Mouse (Mus musculus): ENCODE data around the gene Sstr1.

The Sstr1 gene

DNA sequence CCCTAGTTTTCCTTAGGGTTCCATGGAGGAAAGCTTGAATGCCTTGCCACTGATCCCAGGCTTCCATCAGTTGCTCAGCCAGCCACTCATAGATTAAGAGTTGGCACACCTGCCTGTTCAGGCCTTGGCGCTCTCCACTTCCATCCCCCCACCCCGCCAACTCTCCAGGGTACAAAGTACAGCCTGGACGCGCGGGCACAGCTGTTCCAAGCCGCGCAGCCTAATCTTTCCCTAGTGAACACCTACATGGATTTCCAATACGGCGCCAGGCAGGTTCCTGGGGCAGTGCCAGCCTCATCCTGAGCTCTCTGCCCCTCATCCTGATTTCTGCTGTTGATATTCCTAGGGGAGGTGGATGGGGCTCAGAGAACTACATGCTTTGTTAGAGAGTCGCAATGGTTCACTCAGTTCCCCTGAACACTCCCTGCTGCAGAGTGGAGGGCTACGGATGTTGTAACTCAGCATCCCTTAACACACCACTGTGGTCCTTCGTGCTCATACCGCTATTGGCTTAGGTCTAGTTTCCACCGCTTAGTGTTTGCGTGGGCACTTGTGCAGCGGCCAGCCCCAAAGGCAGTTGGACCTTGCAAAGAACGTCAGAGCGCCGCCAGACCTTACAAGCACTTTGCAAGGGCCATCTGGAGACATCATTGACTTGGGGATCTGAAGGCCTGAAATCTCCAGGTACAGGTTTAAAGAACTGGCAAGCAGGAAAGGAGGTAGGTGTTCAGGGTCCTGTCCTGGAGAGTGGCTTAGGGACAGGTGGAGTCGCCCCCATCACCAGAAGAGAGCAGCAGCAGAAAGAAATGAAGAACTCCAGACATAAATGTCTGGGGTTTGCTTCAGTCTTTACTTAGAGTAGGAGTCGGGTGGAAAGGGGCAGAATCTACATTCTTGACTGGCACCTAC is at the start of gene Sstr1:
Gene Sstr1 (plus strand): TSS at position 610 of the 909 bp plus-strand sequence.
- DNase-seq (ENCODE audit: low read depth) = no peak

- no peak for DNase-seq (ENCODE audit: low read depth)
Measured at GRCm38 (mm10) chr12:58198810-58199209, 12.8 kb upstream of the Sstr1 start.

DNA sequence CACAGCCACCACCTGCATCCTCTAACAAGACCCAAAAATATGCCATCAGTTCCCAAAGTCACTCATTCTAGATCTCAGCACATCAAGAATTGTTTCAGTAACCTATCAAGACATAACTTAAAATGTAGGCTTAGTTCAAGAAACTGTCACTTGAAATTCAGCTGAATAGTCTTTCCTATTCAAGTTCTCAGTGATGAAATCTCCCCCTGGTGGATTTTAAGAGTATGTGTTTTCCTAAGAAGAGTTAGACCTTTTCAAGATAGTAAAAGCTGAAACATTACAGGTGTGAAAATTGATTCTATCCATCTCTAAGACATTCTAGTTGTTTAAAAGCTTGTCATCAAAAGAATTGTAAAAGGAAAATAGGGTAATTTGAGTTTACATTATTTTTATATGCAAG is 10.4 kb upstream of the Sstr1 start:
- DNase-seq (ENCODE audit: low read depth) = no peak

DNA sequence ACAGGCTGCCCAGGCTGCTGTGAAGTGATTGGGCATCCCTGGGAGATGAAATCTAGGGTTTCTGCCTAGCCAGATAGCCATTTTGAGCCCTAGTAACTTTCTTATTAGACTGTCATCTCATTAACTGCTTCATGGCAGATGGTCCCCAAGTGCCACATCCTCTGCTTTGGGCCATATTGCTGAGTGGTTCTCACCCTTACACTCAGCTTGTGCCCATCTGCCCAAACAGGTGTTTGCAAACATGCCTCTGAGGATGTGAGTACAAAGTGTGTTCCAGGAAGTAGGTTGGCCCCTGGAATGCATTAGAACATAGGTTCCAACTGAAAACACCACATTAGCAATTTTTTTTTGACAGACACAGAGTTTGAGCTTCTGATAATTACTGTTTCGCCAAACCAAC is 3.6 kb upstream of the Sstr1 start:
- no peak for DNase-seq (ENCODE audit: low read depth)

DNA sequence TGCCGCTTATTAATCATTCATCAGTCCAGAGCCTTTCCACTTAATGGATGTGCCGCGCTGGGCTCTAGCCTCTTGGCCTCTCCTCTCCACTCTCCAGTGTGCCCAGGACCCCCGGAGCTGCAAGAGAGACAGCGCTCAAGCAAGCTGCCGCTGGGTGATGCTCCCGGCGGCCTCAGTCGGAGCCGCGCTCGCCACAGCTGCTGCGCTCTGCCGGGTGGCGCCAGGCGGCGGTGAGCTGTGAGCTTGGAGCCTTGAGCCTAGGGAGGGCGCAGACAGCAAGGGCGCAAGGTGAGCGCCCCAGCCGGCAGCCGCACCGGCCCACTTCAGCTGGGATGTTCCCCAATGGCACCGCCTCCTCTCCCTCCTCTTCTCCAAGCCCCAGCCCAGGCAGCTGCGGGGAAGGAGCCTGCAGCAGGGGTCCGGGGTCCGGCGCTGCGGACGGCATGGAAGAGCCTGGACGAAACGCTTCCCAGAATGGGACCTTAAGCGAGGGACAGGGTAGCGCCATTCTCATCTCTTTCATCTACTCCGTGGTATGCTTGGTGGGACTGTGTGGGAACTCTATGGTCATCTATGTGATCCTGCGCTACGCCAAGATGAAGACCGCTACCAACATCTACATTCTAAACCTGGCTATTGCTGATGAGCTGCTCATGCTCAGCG is 820 bp downstream of the Sstr1 start:
- DNase-seq (ENCODE audit: low read depth) = no peak

DNA sequence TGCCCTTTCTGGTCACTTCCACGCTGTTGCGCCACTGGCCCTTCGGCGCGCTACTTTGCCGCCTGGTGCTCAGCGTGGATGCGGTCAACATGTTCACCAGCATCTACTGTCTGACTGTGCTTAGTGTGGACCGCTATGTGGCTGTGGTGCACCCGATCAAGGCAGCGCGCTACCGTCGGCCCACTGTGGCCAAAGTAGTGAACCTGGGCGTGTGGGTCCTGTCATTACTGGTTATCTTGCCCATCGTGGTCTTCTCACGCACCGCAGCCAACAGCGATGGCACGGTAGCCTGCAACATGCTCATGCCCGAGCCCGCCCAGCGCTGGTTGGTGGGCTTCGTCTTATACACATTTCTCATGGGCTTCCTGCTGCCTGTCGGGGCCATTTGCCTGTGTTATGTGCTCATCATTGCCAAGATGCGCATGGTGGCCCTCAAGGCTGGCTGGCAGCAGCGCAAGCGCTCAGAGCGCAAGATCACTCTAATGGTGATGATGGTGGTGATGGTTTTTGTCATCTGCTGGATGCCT is 1.4 kb downstream of the Sstr1 start:
- no peak for DNase-seq (ENCODE audit: low read depth)

GRCm38 (mm10) chr12:58213451-58214288 is 2.1 kb downstream of the Sstr1 start:
- DNase-seq (ENCODE audit: low read depth) = no peak

- no peak for DNase-seq (ENCODE audit: low read depth)
Measured at GRCm38 (mm10) chr12:58214289-58215136, 2.9 kb downstream of the Sstr1 start.

- no peak for DNase-seq (ENCODE audit: low read depth)
Measured at GRCm38 (mm10) chr12:58216218-58216617, 4.6 kb downstream of the Sstr1 start.

- no peak for DNase-seq (ENCODE audit: low read depth)
Measured at GRCm38 (mm10) chr12:58219078-58219477, 7.5 kb downstream of the Sstr1 start.

- DNase-seq (ENCODE audit: low read depth) = no peak
Measured at GRCm38 (mm10) chr12:58225644-58226043, 14.1 kb downstream of the Sstr1 start.

- no peak for DNase-seq (ENCODE audit: low read depth)
Measured at GRCm38 (mm10) chr12:58232489-58232888, 20.9 kb downstream of the Sstr1 start.

DNA sequence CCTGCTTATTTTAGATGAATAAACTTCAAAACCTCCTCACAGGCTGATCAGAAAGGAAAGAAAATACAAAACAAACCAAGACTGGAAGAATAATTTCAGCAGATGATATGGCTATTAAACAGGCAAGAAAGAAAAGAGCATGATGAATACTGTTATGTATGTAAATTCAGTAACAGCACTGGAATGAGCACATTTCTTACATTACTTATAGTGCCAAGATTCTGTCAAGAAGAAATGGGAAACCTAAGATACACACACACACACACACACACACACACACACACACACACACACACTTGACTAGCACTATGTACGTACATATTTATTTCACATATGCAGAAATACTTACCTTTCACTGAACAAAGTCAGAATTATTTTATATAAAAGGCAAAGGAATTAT is 40.3 kb downstream of the Sstr1 start:
- no peak for DNase-seq (ENCODE audit: low read depth)

Measured in induced T-regulatory cell, adult 2 months (primary cell).